Mouse (Mus musculus) CH12.LX (cell line): Measurements from ENCODE around the gene Grb2. TPM values are rescaled to one million over a fixed set of nuclear protein-coding genes. Genes with fewer than 3 reads are reported as not detected.
A peak's percentile ranks its signal among the peaks of the same experiment; 100 is the strongest.

Experiments used
- DNase-seq: peaks from one replicate; pipeline ENCODE4 v3.0.0-alpha.2; 2013; ENCODE audit errors: extremely low read depth
- H3K27ac ChIP-seq: 2 replicates; pipeline ENCODE4 v1.5.1; 2012; ENCODE audit warnings: low read depth, mild to moderate bottlenecking, control low read depth, moderate library complexity; ENCODE audit not compliant: insufficient read depth
- H3K27me3 ChIP-seq: replicated peaks from 2 replicates; pipeline ENCODE3; 2012; ENCODE audit warnings: inconsistent platforms
- H3K36me3 ChIP-seq, 2 experiments: replicated peaks in 1 of 2; 2 replicates each; pipeline versions ENCODE3 to v1.6.1; 2012; ENCODE audit warnings: inconsistent platforms in 1 of 2, low read length in 1 of 2, mild to moderate bottlenecking in 1 of 2, mixed read lengths in 1 of 2, moderate library complexity in 1 of 2; ENCODE audit not compliant: control insufficient read depth in 1 of 2, insufficient read depth in 1 of 2
- H3K4me1 ChIP-seq, 2 experiments: 2 replicates each; pipeline ENCODE4 v1.6.1; 2012; ENCODE audit warnings: inconsistent platforms in 1 of 2, moderate library complexity in 1 of 2; ENCODE audit not compliant: insufficient read depth in 2 of 2, control insufficient read depth in 1 of 2
- H3K4me2 ChIP-seq: 2 replicates; pipeline ENCODE4 v1.6.1; 2012; ENCODE audit warnings: low read depth, mild to moderate bottlenecking, control low read depth; ENCODE audit not compliant: poor library complexity, insufficient read depth, severe bottlenecking
- H3K4me3 ChIP-seq, 3 experiments: fragments of 150-350 bp in 1 of 3; sonication (generic) in 1 of 3; replicated peaks in 1 of 3; 2 replicates each; pipeline versions ENCODE3 to v1.5.1; 2011 to 2012; ENCODE audit warnings: low read depth in 2 of 3, low read length in 2 of 3, mild to moderate bottlenecking in 2 of 3, moderate library complexity in 2 of 3, control low read depth in 1 of 3, improper control_type of control experiment in 1 of 3, inconsistent platforms in 1 of 3, mixed read lengths in 1 of 3; ENCODE audit not compliant: poor library complexity in 1 of 3
- H3K79me2 ChIP-seq: replicated peaks from 2 replicates; pipeline ENCODE4 v1.6.1; 2012; ENCODE audit warnings: mild to moderate bottlenecking, moderate library complexity; ENCODE audit not compliant: control insufficient read depth, poor library complexity, insufficient read depth, severe bottlenecking; ENCODE audit errors: extremely low read depth
- H3K9ac ChIP-seq: 2 replicates; pipeline ENCODE4 v1.6.1; 2012; ENCODE audit warnings: low read depth, mild to moderate bottlenecking, control low read depth, moderate library complexity; ENCODE audit not compliant: insufficient read depth
- H3K9me3 ChIP-seq: replicated peaks from 2 replicates; pipeline ENCODE3; 2012; ENCODE audit warnings: low read length, inconsistent platforms, mixed read lengths
- BHLHE40 ChIP-seq: IDR thresholded peaks from 2 replicates; pipeline ENCODE4 v1.6.1; 2011; ENCODE audit warnings: mild to moderate bottlenecking, low read depth, low read length, improper control_type of control experiment
- CHD1 ChIP-seq: IDR thresholded peaks from 2 replicates; pipeline ENCODE4 v1.6.1; 2012; ENCODE audit warnings: low read depth, low read length, improper control_type of control experiment, inconsistent platforms
- CTCF ChIP-seq, 2 experiments: IDR thresholded peaks in 1 of 2; conservative IDR thresholded peaks in 1 of 2; 2 replicates each; pipeline ENCODE4 v1.5.1; 2011 to 2012; ENCODE audit warnings: low read depth in 2 of 2, low read length in 2 of 2, improper control_type of control experiment in 1 of 2, inconsistent platforms in 1 of 2, mild to moderate bottlenecking in 1 of 2, moderate library complexity in 1 of 2
- E2F4 ChIP-seq: IDR thresholded peaks from 2 replicates; pipeline ENCODE4 v1.6.1; 2011; ENCODE audit warnings: low read depth, low read length, improper control_type of control experiment; ENCODE audit not compliant: insufficient replicate concordance
- ELF1 ChIP-seq: IDR thresholded peaks from 2 replicates; pipeline ENCODE4 v1.6.1; 2014; ENCODE audit warnings: low read depth, mild to moderate bottlenecking, inconsistent platforms, low read length, improper control_type of control experiment
- EP300 ChIP-seq: IDR thresholded peaks from 2 replicates; pipeline ENCODE4 v1.6.1; 2011; ENCODE audit warnings: low read length, improper control_type of control experiment
- HCFC1 ChIP-seq: IDR thresholded peaks from 2 replicates; pipeline ENCODE4 v1.6.1; 2012; ENCODE audit warnings: low read depth, mild to moderate bottlenecking, inconsistent platforms, low read length, improper control_type of control experiment
- IRF4 ChIP-seq: IDR thresholded peaks from 2 replicates; pipeline ENCODE4 v1.6.1; 2014; ENCODE audit warnings: low read depth, mild to moderate bottlenecking, inconsistent platforms, low read length, improper control_type of control experiment
- JUN ChIP-seq: IDR thresholded peaks from 2 replicates; pipeline ENCODE4 v1.6.1; 2011; ENCODE audit warnings: low read depth, mild to moderate bottlenecking, low read length, improper control_type of control experiment, moderate library complexity; ENCODE audit not compliant: insufficient read depth
- MAZ ChIP-seq: IDR thresholded peaks from 2 replicates; pipeline ENCODE4 v1.6.1; 2012; ENCODE audit warnings: low read depth, mild to moderate bottlenecking, inconsistent platforms, low read length, improper control_type of control experiment, moderate library complexity
- MXI1 ChIP-seq: IDR thresholded peaks from 2 replicates; pipeline ENCODE4 v1.6.1; 2011; ENCODE audit warnings: mild to moderate bottlenecking, low read depth, low read length, improper control_type of control experiment
- MYC ChIP-seq: IDR thresholded peaks from 2 replicates; pipeline ENCODE4 v1.6.1; 2011; ENCODE audit warnings: low read depth, mild to moderate bottlenecking, improper control_type of control experiment, low read length
- NELFE ChIP-seq: IDR thresholded peaks from 2 replicates; pipeline ENCODE4 v1.6.1; 2011; ENCODE audit warnings: low read depth, low read length, improper control_type of control experiment
- NRF1 ChIP-seq: IDR thresholded peaks from 2 replicates; pipeline ENCODE4 v1.6.1; 2014; ENCODE audit warnings: low read depth, mild to moderate bottlenecking, inconsistent platforms, low read length, improper control_type of control experiment, moderate library complexity
- PAX5 ChIP-seq: IDR thresholded peaks from 2 replicates; pipeline ENCODE4 v1.6.1; 2012; ENCODE audit warnings: low read length, inconsistent platforms, mixed read lengths
- POLR2A ChIP-seq: IDR thresholded peaks from 2 replicates; pipeline ENCODE4 v1.6.1; 2011; ENCODE audit warnings: low read depth, mild to moderate bottlenecking, improper control_type of control experiment, low read length
- RCOR1 ChIP-seq: conservative IDR thresholded peaks from 2 replicates; pipeline ENCODE4 v1.6.1; 2012; ENCODE audit warnings: low read depth, mild to moderate bottlenecking, inconsistent platforms, low read length, improper control_type of control experiment
- SMC3 ChIP-seq: IDR thresholded peaks from 2 replicates; pipeline ENCODE4 v1.6.1; 2011; ENCODE audit warnings: low read depth, low read length, improper control_type of control experiment
- TBP ChIP-seq: conservative IDR thresholded peaks from 2 replicates; pipeline ENCODE4 v1.6.1; 2011; ENCODE audit warnings: low read depth, low read length, improper control_type of control experiment
- TCF12 ChIP-seq: IDR thresholded peaks from 2 replicates; pipeline ENCODE4 v1.6.1; 2014; ENCODE audit warnings: low read depth, mild to moderate bottlenecking, inconsistent platforms, low read length, improper control_type of control experiment
- ZC3H11A ChIP-seq: IDR thresholded peaks from 2 replicates; pipeline ENCODE4 v1.6.1; 2012; ENCODE audit warnings: low read depth, mild to moderate bottlenecking, inconsistent platforms, low read length, improper control_type of control experiment
- ZKSCAN1 ChIP-seq: IDR thresholded peaks from 2 replicates; pipeline ENCODE4 v1.6.1; 2012; ENCODE audit warnings: low read depth, inconsistent platforms, low read length, improper control_type of control experiment, borderline replicate concordance
- dilution Hi-C: fragments of 300-500 bp; cut with MboI; formaldehyde crosslinking; loops from 2 replicates; pipeline ENCODE4 v1.14.3; 2020; ENCODE audit warnings: low sequenced_read_pairs; ENCODE audit not compliant: extremely low pct_unique_long_range_greater_than_20kb, extremely low pct_ligation_motif_present
- in situ Hi-C: fragments of 300-500 bp; cut with MboI; formaldehyde crosslinking; loops from 3 replicates; pipeline ENCODE4 v1.14.3; 2019; ENCODE audit warnings: low sequenced_read_pairs, low pct_ligation_motif_present, low pct_unique_long_range_greater_than_20kb, mixed read lengths
- polyA plus RNA-seq: library from polyadenylated mRNA; unstranded; fragments of >175 nt; gene quantifications from 2 replicates; pipeline ENCODE4 v1.2.1, GENCODE M21; 2012; ENCODE audit warnings: low read depth; ENCODE audit not compliant: insufficient read length
- total RNA-seq, 2 experiments: library from RNA; depleted of rRNA; stranded (reverse); fragments of 300-350 nt in 1 of 2; fragments of >200 nt in 1 of 2; gene quantifications; 2 replicates each; pipeline ENCODE4 v1.2.3; 2012 to 2014

The Grb2 gene
- total and polyA plus RNA-seq, 3 experiments: 63.6 to 241 (median 117) TPM

- Histone ChIP-seq H3K4me2 (no peak overlapping the region), H3K4me3 (no peak overlapping the region), H3K36me3 (no peaks in the 10 kb centered on the region), H3K9ac (no peak overlapping the region), H3K27ac (no peak overlapping the region), H3K79me2 (no peaks in the 10 kb centered on the region), H3K27me3 (peaks cover 2% of the 10 kb centered on the region), H3K9me3 (peaks cover 4% of the 10 kb centered on the region), H3K4me1 (0 out of 4 replicates have a peak, but pooled peaks cover 4 to 6% of the 10 kb centered on the region in 2 experiments)
- dilution Hi-C loops (no loop called here), in situ Hi-C loops (no loop called here)
- no peak for DNase-seq
- no peak for TF ChIP-seq MAZ
- no peak for TF ChIP-seq ZKSCAN1
- TF ChIP-seq CHD1: no peak
- no peak for TF ChIP-seq NELFE
- no peak for TF ChIP-seq TCF12
- no peak for TF ChIP-seq POLR2A
- TF ChIP-seq IRF4: 0 out of 2 replicates have a peak, but pooled peaks have one; percentile 17
Measured at GRCm38 (mm10) chr11:115742926-115743325, 34.5 kb upstream of the Grb2 start.

DNA sequence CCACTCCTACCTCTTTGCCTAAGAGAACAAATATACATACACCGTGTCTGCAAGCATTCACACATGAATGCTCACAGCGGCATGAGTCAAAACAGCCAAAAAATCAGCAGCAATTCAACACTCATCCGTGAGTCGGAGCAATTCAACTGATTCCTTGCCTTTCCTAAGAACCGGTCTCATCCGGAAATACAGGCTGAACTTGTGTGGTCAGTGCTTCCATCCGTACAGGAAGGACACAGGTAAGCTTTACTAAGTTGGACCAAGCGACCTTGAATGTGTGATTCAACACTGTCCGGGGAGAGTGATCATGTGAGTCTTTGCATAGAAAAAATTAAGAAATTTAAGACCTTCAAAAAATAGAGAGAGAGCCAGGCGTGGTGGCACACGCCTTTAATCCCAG, 32.7 kb upstream of the Grb2 start:
- dilution Hi-C loops (no loop called here), in situ Hi-C loops (no loop called here)
- Histone ChIP-seq H3K4me1 (0 out of 4 replicates have a peak, but pooled peaks cover 4 to 6% of the 10 kb centered on the region in 2 experiments), H3K9ac (no peak overlapping the region), H3K36me3 (no peaks in the 10 kb centered on the region), H3K4me2 (no peak overlapping the region), H3K27me3 (peaks cover 2% of the 10 kb centered on the region), H3K79me2 (no peaks in the 10 kb centered on the region), H3K9me3 (peaks cover 4% of the 10 kb centered on the region), H3K27ac (no peak overlapping the region), H3K4me3 (no peak overlapping the region)
- TF ChIP-seq NRF1 (no peak), ELF1 (no peak), CHD1 (no peak), TBP (no peak), SMC3 (no peak), CTCF (conservative IDR thresholded peaks at IDR 0.05 in 1 of 2, IDR thresholded peaks at IDR 0.05 in 1 of 2; ENCODE audit: low read depth in 2 of 2, low read length in 2 of 2) (no peak), MXI1 (no peak), EP300 (no peak), ZKSCAN1 (no peak), E2F4 (no peak), JUN (no peak), HCFC1 (no peak), IRF4 (no peak), BHLHE40 (no peak), ZC3H11A (no peak), MYC (no peak), NELFE (no peak), PAX5 (no peak), RCOR1 (no peak)
- no peak for DNase-seq
